Mouse (Mus musculus) heart, postnatal 0 days (tissue): ENCODE results near the gene Ccdc3. TPM values are rescaled to one million over a fixed set of nuclear protein-coding genes. Genes with fewer than 3 reads are reported as not detected.
A peak's percentile ranks its signal among the peaks of the same experiment; 100 is the strongest.
"Not testable (repeated sequence)": the region's sequence is repeated elsewhere in the genome, so short reads cannot be mapped to it uniquely, and the experiment has no call there.

Experiments
- ATAC-seq: fragments of 200-750 bp; cut with Nextera tagmentation; 2 replicates; pipeline ENCODE4 v1.8.0; 2017; ENCODE audit warnings: low read depth, moderate number of reproducible peaks, moderate library complexity; ENCODE audit not compliant: insufficient read depth
- DNase-seq: peaks from one replicate; pipeline ENCODE4 v3.0.0-alpha.2; 2016; ENCODE audit warnings: low spot score
- H3K27ac ChIP-seq: fragments of 300-500 bp; sonication (generic); 2 replicates; pipeline ENCODE4 v1.5.1; 2014; ENCODE audit warnings: low read depth, mild to moderate bottlenecking
- H3K27me3 ChIP-seq: fragments of 300-500 bp; sonication (generic); 2 replicates; pipeline ENCODE4 v1.6.1; 2014; ENCODE audit warnings: low read length, mixed read lengths; ENCODE audit not compliant: control insufficient read depth, insufficient read depth
- H3K36me3 ChIP-seq: fragments of 300-500 bp; sonication (generic); replicated peaks from 2 replicates; pipeline ENCODE4 v1.6.1; 2014; ENCODE audit warnings: low read length, mixed read lengths; ENCODE audit not compliant: control insufficient read depth, insufficient read depth
- H3K4me1 ChIP-seq: fragments of 300-500 bp; sonication (generic); 2 replicates; pipeline ENCODE4 v1.6.1; 2014; ENCODE audit warnings: antibody characterized with exemption; ENCODE audit not compliant: control insufficient read depth, insufficient read depth
- H3K4me2 ChIP-seq: fragments of 300-500 bp; sonication (generic); 2 replicates; pipeline ENCODE4 v1.6.1; 2014; ENCODE audit warnings: low read depth, mild to moderate bottlenecking, low read length, moderate library complexity
- H3K4me3 ChIP-seq: fragments of 300-500 bp; sonication (generic); 2 replicates; pipeline ENCODE4 v1.5.1; 2014; ENCODE audit warnings: low read depth, low read length
- H3K9ac ChIP-seq: fragments of 300-500 bp; sonication (generic); replicated peaks from 2 replicates; pipeline ENCODE4 v1.6.1; 2014; ENCODE audit warnings: low read depth, low read length, mixed read lengths
- H3K9me3 ChIP-seq: fragments of 300-500 bp; sonication (generic); replicated peaks from 2 replicates; pipeline ENCODE4 v1.6.1; 2016; ENCODE audit warnings: low read length; ENCODE audit not compliant: control insufficient read depth
- CTCF ChIP-seq: IDR thresholded peaks from 2 replicates; pipeline ENCODE4 v1.5.1; 2016; ENCODE audit warnings: antibody characterized with exemption, control low read depth, low read depth
- EP300 ChIP-seq: IDR thresholded peaks from 2 replicates; pipeline ENCODE4 v1.6.1; 2016; ENCODE audit warnings: antibody characterized with exemption, low read depth
- WGBS: fragments of 180-500 bp; shearing (Covaris S2); extraction: QIAGEN DNeasy Blood & Tissue Kit; methylation state at CpG from one replicate; pipeline ENCODE4 v1.1.7; 2014; 5-methylcytosine and 5-hydroxymethylcytosine counted together
- polyA plus RNA-seq: library from polyadenylated mRNA; unstranded; fragments of >200 nt; fragmentation: Nextera tagmentation; extraction: Ambion mirVana; gene quantifications from 2 replicates; pipeline ENCODE4 v1.2.1, GENCODE M21; 2015
- total RNA-seq: library from RNA; depleted of rRNA; stranded (reverse); fragments of >200 nt; gene quantifications from 2 replicates; pipeline ENCODE4 v1.2.3, GENCODE M21; 2014; ENCODE audit warnings: low replicate concordance

Ccdc3 gene
- total and polyA plus RNA-seq, 2 experiments from 2014 or later = 3.7 to 9.7 TPM

DNA sequence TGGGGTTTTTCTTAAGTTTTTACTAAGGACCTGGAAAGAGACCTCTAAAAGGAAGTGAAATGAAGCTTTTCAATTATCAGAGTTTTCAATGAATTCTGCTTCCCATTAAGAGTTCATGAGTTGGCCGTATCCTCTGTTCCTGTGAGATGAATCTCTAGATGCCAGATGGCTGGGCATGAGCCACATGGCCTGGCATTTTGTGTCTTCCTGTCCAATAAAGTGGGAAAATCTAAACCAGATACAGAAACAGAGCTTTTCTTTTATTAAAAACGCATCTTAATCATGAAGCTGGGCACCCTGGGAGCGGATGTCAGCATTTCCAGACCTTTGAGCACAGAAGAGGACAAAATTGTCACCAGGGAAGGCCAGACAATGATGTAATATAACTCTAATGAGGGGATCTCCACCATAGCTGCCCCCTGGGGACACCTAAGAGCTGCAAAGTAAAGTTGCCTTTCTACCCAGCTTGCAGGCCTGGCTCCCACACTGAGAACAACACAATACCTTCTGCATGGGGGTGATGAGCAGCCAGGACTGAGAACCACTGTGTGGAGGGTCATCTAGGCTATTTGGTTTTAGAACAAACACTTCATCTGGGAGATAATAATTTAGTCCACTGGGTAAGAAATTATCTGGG, 99.4 kb downstream of the Ccdc3 start:
- no peak overlapping the region for H3K27ac ChIP-seq
- ATAC-seq (no peak), DNase-seq (no peak)
- TF ChIP-seq EP300 = no peak
- no peak for TF ChIP-seq CTCF
- no peak overlapping the region for H3K4me3 ChIP-seq
- no peaks in the 10 kb centered on the region for H3K27me3 ChIP-seq
- H3K9ac ChIP-seq = no peak overlapping the region
- no peaks in the 10 kb centered on the region for H3K36me3 ChIP-seq
- no peaks in the 10 kb centered on the region for H3K9me3 ChIP-seq
- no peaks in the 10 kb centered on the region for H3K4me1 ChIP-seq
- 73% methylated on average over 3 of the region's 3 CpGs for WGBS
- no peak overlapping the region for H3K4me2 ChIP-seq

DNA sequence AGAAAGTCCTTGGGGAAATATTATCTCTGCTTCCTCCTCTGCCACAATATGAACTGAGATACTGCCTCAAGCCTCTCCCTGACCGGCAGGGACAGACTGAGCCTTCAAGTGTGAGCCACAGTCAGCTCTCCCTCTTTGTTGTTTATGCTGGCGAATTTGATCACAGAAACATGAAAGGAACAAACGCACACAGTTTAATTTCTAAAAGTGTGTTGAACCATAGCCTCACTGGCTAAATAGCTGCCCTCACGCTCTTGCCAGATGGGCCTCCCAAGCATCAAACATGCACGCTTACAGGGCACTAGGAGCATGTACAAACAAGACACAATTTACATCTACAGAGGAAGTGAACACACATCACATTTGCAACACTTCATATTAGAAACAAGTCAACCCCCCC, 100.3 kb downstream of the Ccdc3 start:
- WGBS = 73% methylated on average over 5 of the region's 5 CpGs
- Histone ChIP-seq H3K27ac (no peak overlapping the region), H3K9me3 (no peaks in the 10 kb centered on the region), H3K27me3 (no peaks in the 10 kb centered on the region), H3K36me3 (no peaks in the 10 kb centered on the region), H3K4me1 (no peaks in the 10 kb centered on the region), H3K9ac (no peak overlapping the region), H3K4me2 (no peak overlapping the region), H3K4me3 (no peak overlapping the region)
- ATAC-seq (no peak), DNase-seq (no peak)
- TF ChIP-seq EP300 (no peak), CTCF (no peak)

- H3K4me2 ChIP-seq = no peak overlapping the region
- H3K4me1 ChIP-seq = no peaks in the 10 kb centered on the region
- ATAC-seq (no peak), DNase-seq (no peak)
- no peaks in the 10 kb centered on the region for H3K27me3 ChIP-seq
- no peak for TF ChIP-seq EP300
- WGBS = 72% methylated on average over 4 of the region's 4 CpGs
- H3K4me3 ChIP-seq = no peak overlapping the region
- H3K9ac ChIP-seq = no peak overlapping the region
- H3K27ac ChIP-seq = no peak overlapping the region
- no peaks in the 10 kb centered on the region for H3K36me3 ChIP-seq
- no peaks in the 10 kb centered on the region for H3K9me3 ChIP-seq
Observed at GRCm38 (mm10) chr2:5239492-5239891, 101.9 kb downstream of the Ccdc3 start.

DNA sequence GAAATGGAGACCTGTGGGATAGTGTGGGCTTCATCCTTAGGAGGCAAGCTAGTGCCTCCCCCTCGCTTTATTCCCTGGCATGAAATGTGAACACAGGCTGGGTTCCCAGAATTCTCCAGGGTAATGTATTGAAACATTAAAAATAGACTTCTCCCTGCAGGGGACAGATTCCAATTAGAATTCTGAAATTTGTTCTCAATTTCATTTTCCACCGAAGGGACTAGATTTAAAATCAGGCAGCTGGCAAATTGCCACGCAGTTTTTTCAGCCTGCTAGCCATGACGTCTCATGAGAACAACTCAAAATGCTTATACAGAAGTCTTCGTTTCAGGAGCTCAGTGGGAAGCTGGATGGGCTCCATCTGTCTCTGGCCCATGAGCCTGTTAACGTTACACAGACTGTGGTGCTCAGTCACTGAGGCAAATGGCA, 103.9 kb downstream of the Ccdc3 start:
- Histone ChIP-seq H3K27ac (peak overlapping the region; percentile 31; the same call in 1 of the 2 replicates), H3K27me3 (no peaks in the 10 kb centered on the region), H3K4me3 (no peak overlapping the region), H3K4me1 (no peaks in the 10 kb centered on the region), H3K9me3 (no peaks in the 10 kb centered on the region), H3K36me3 (no peaks in the 10 kb centered on the region), H3K9ac (no peak overlapping the region), H3K4me2 (no peak overlapping the region)
- ATAC-seq (no peak), DNase-seq (no peak)
- 52% methylated on average over 6 of the region's 6 CpGs for WGBS
- TF ChIP-seq EP300 = no peak
- no peak for TF ChIP-seq CTCF

- WGBS = 88% methylated on average over 6 of the region's 6 CpGs
- not testable (repeated sequence) for H3K4me3 ChIP-seq, ATAC-seq, H3K9me3 ChIP-seq, H3K4me1 ChIP-seq, H3K4me2 ChIP-seq, H3K9ac ChIP-seq, DNase-seq, H3K36me3 ChIP-seq, H3K27ac ChIP-seq, H3K27me3 ChIP-seq
Observed at GRCm38 (mm10) chr2:5249199-5249598, 111.6 kb downstream of the Ccdc3 start.

GRCm38 (mm10) chr2:5249969-5250368, 112.4 kb downstream of the Ccdc3 start:
- Histone ChIP-seq H3K27ac (no peak overlapping the region), H3K4me1 (no peaks in the 10 kb centered on the region), H3K4me2 (no peak overlapping the region), H3K27me3 (no peaks in the 10 kb centered on the region), H3K9me3 (no peaks in the 10 kb centered on the region), H3K36me3 (no peaks in the 10 kb centered on the region), H3K9ac (no peak overlapping the region), H3K4me3 (no peak overlapping the region)
- TF ChIP-seq EP300 (no peak), CTCF (no peak)
- DNase-seq (peak; percentile 18), ATAC-seq (no peak)
- 39% methylated on average over 12 of the region's 12 CpGs for WGBS
